Mouse (Mus musculus): ENCODE data around the gene Mrps23.

Gene Mrps23

DNA sequence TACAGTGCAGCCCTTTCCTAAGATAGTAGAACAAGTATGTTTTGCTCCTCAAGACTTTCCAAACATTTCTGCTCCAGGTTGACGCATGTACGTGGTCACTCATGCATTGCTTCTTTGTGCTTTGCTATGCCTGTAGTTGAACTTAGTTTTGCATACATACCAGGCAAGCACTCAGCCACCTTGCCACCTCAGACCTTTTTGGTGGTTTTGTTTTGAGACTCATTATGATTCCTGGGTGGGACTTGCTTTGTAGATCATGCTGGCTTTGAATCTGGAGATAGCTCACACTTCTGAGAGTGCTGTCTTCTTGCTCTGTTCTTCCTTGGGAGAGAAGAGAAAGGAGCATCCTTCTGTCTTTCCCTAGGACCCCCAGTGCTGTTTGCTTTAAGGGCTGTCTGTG, 3.5 kb downstream of the Mrps23 start:
- DNase-seq (ENCODE audit: low spot score in 2 of 2) = no peak

- DNase-seq (ENCODE audit: low spot score in 2 of 2) = no peak
Observed at GRCm38 (mm10) chr11:88211824-88212582, 7.8 kb downstream of the Mrps23 start.

DNA sequence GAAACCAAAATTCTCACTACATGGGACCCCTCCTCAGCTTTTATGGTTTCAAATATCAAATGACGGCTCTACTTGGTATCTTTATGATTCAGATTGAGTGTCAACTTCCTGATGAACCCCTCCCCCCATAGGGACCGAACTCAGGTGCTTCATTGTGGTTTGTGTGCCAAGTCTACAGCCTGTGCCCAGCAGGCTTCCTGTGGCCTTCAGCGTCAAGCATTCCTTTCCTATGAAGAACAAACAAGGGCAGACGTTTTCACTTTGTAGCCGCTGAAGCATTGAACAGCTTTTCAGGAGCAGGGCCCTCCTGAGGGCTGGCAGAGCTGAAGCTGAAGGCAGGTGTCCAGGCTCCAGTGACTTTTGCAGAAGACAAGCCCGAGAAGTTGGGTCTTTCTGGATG, 9.6 kb downstream of the Mrps23 start:
- DNase-seq (ENCODE audit: low spot score in 2 of 2) = no peak

DNA sequence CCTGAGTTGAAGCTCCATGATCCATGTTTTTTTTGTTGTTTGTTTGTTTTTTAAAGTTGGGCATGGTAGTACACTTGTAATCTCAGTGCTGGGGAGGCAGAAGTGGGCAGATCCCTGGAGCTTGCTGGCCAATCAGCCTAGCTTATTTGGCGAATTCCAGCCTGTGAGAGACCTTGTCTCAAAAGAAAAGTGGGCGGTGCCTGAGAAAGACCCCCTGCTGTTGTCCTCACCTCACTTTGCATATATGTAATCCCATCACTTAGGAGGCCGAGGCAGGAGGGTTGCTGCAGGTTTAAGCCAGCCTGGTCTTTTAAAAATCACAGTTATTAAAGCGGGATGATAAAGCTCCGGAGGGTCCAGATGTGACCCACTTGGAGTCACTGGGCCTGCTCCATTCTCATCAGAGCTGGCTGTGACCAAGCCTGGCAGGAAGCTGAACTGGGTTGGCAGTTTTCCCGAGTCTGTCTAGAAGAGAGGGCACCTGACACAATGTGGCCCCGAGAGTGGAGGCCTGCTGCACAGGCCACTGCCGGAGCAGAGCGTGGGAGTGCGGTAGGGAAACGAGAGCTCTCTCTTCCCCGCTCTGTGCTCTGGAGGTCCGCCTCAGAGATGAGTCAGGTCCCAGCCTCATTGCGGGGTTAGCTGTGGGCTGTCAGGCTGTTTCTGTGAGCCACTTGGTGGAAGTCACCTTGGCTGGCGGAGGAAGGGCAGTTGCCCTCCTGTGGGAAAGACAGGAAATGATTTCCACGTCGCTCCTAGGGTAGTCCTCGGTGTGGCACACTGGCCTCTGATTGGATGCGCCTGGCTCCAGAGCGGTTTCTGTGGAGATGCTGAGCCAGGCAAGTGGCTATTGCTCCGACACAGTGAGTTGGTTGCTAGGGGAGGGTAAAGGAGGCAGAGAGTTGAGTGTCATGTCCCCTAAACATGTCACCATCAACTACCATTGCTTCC, 11.0 kb downstream of the Mrps23 start:
- DNase-seq (ENCODE audit: low spot score in 2 of 2) = peak; percentile 50 to 71

DNA sequence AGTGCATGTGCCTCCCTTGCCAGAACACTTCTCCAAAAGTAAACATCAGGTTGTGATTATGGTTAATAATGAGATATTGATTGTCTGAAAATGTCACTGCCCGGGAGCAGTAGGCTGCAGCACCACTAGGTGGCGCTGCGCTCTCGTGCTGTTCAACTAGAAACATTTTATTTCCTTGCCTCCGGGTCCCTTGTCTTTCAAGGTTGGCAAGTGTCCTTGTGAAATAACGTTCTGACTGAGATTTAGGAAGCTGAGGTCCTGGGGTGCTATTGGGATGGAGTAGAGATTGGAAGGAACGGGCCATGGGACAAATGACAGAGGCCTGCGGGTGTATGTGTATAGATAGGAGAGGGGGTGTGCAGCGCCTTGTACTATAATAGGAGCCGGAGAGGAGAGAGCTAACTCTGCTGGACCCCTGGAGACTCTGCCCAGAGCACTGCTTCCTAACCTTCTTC, 12.1 kb downstream of the Mrps23 start:
- DNase-seq (ENCODE audit: low spot score in 2 of 2) = peak in 1 of 2 experiments; percentile 77

DNA sequence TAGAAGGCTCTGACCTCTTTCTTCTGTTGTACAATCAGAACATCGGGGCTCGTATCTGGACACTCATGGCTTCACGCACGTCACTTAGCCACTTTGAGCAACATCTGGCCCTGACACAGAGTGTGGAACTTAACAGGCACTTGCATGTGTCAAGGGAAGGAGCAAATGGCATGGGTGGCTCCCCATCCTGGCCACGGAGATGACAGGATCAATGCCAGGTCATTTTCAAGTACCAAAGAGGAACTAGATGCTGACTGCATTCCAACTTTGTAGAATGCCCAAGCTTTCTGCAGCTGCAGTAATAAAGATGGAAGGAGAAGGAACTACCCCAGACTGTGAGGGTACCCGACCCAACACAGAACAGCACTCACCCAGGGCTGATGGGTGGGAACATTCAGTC, 14.0 kb downstream of the Mrps23 start:
- no peak for DNase-seq (ENCODE audit: low spot score in 2 of 2)

GRCm38 (mm10) chr11:88218586-88218985, 14.4 kb downstream of the Mrps23 start:
- DNase-seq (ENCODE audit: low spot score in 2 of 2) = no peak

DNA sequence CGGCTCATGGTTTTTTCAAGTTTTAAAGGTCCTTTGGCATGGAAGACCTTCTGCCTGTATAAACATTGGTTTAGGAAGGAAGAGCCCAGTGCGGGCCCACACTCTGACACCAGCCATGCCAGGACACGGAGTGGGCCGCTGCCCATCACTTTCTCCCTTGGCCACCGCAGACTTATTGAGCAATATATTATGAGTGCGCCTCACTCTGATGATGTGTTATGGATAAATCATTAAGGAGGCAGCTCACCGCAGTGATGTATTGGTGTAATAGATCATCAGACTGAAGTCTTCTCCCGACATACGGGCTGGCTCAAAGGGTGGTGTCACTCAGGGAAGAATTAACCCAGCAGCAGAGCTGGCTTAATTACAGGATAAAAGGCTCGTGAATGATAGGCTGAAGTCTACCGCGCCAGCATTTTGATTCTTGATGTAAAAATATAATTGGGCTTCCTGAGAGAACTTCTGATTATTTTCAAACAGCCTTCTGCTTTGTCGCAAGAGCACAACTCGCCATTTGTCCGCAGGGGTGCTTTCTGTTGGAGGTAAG, 17.8 kb downstream of the Mrps23 start:
- DNase-seq (ENCODE audit: low spot score in 2 of 2) = no peak

DNA sequence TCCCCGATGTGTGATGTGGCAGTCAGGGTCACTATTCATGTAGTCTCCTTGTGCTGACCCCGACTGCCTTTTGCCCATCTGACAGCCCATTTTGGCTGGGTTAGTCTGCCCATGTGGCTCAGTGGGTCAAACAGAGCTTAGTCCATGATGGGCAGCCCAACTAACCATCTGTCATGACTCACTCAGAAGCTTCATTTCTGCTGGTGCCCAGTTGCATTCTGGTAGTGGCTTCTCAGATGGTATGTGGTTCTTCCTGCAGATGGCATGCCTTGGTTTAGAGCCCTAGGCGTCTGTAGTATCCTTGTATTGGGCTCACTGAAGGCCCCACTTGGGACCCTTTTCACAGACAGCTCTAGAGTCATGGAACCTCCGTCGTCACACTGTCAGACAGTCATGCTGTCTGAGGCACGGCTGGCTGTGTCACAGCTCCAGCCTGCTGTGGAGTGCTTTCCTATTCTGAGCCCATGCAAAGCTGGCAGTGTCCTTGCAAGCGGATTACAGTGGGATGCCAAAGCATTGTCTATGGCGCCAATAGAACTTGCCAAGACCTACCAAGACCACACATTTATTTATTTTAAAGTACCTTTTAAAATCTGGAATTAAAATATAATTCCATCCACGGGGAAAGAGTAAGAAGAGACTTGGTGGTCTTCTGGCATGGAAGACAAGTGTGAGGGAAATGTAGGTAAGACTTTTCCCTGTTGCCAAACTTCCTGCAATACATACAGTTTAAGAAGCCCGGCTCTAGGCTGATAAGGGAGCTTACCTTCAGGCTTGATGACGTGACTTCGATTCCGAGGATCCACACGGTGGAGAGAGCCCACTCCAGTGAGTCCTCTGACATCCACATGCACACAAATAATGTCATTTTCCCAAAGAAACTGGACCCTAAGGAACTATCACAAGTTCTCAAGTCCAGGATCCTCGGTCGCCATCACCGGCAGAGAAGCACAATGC, 23.1 kb downstream of the Mrps23 start:
- DNase-seq (ENCODE audit: low spot score in 2 of 2) = no peak

DNA sequence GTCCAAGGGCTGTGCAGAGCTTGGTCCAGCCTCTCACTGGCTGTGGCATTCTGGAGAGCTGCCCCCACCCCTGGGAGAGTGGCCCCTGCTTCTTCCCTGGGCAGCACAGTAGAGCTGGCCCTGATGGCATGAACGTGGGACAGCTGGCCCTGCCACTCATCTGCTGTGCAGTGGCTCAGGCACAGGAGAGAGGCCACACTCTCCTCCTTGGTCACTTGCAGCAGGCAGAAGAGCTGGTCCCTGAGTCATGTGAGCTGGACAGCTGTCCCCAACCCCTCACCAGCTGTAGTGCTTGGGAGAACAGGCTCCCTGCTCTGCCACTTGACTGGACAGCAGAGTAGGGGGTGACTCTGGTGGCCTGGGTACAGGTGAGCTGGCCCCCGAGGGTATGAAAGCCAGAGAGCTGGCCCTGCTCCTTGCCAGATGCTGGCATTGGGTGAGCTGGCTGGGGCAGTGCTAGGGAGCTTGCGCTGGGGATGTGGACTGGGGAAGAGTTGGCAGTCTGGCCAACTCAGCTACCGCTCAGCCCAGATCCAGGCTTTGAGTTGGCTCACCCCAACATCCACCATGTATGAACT, 27.1 kb downstream of the Mrps23 start:
- DNase-seq (ENCODE audit: low spot score in 2 of 2) = no peak

- DNase-seq (ENCODE audit: low spot score in 2 of 2) = no peak
Observed at GRCm38 (mm10) chr11:88233528-88234427, 29.6 kb downstream of the Mrps23 start.

GRCm38 (mm10) chr11:88234789-88235188, 30.6 kb downstream of the Mrps23 start:
- DNase-seq (ENCODE audit: low spot score in 2 of 2) = no peak

DNA sequence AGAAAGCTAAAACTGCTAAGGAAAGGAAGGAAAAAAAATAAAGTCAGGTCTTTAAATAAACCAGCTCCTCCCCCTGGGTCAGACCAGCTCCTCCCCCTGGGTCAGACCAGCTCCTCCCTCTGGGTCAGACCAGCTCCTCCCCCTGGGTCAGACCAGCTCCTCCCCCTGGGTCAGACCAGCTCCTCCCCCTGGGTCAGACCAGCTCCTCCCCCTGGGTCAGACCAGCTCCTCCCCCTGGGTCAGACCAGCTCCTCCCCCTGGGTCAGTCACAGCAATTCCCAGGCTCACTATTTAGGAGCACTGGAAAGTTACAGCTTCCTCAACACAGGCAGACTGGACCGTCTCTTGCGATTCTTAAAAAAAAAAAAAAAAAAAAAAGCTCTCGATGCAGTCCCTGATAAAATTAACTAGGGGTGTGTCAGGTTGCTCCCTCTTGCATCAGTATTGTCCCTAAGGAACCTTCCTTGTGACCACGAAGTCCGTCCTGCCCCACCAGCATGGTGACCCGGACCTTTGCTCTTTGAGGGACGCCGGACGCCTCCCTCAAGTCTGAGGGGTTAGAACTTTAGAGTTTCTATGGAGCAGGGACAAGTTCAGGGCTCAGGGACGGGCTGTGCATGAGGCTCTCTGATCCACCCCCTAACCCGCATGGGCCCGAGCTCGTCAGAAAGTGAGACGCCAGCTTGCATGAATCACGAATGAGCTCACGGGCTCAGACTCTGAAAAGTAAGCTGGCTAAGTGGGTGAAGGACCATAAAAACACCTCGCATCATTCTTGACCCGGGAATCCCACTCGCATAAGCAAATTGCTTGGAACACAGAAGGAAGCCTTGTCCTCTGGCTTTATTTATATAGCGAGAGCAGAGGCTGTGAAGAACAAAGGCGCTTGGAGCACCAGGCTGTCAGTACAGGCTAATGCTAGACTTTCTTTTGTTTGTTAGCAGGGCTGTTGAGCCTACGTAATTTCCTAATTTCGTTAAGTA, 31.3 kb downstream of the Mrps23 start:
- DNase-seq (ENCODE audit: low spot score in 2 of 2) = no peak

DNA sequence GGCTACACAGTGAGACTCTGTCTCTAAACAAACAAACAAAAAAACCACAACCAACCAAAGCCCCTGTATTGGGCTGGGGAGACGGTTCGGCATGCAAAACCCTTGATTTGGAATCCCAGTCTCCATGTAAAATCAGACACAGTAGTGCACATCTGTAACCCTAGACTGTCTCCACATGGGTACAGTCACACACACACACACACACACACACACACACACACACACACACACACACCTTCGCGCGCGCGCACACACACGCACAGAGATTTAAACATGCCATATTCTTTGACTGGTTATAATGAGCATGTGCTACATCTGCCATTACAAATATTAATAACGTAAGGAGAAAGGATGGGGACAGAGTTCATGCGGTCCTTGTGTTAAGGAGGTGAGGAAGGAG, 36.1 kb downstream of the Mrps23 start:
- no peak for DNase-seq (ENCODE audit: low spot score in 2 of 2)

GRCm38 (mm10) chr11:88240736-88241353, 36.7 kb downstream of the Mrps23 start:
- DNase-seq (ENCODE audit: low spot score in 2 of 2) = no peak

- no peak for DNase-seq (ENCODE audit: low spot score in 2 of 2)
Observed at GRCm38 (mm10) chr11:88241468-88242301, 37.5 kb downstream of the Mrps23 start.

DNA sequence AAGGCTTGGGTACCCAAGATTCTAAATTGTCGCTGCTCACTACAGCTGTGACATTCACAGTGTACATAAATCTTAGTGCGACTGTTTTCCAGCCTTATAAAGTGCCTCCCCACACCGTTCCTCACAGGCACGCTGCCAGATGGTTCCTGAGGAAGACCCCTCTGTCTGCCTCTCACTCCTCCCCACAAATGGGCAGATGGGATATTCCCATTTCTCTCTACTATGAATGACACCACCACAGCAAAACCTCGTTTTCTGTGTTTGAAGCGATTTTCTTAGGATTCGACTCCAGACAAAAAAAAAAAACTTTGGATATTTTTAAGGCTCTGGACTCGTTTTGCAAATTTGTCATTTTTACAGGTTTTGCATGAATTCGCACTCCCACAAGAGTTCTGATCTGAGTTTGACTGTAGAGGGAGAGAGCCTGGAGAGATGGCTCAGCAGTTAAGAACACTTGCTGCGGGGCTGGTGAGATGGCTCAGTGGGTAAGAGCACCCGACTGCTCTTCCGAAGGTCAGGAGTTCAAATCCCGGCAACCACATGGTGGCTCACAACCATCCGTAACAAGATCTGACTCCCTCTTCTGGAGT, 41.5 kb downstream of the Mrps23 start:
- peak in 1 of 2 experiments; percentile 52 for DNase-seq (ENCODE audit: low spot score in 2 of 2)

Data from left cerebral cortex, adult 9 months (tissue).